Comparison of ENCODE assay signal across 11 mouse cellular contexts in genomic region chr15:98933004-98933671, GRCm38 (mm10). TPM values are rescaled to one million over a fixed set of nuclear protein-coding genes. Genes with fewer than 3 reads are reported as not detected.
A peak's percentile ranks its signal among the peaks of the same experiment; 100 is the strongest.
DNase-seq lines count a peak whose midpoint lies in the region; ATAC-seq and TF ChIP-seq lines count a peak whose summit lies in the region.
"Not testable (repeated sequence)": the region's sequence is repeated elsewhere in the genome, so short reads cannot be mapped to it uniquely, and the experiment has no call there.
"Had no signal": no experiment of that assay in that cellular context is flagged by ENCODE, and none has a peak within 500 bp of the region (broad histone marks: within the 10 kb centered on the region; RNA-seq: fewer than 3 reads in every experiment).

No protein-coding gene starts in this region.

- not testable (repeated sequence) for H3K27me3 ChIP-seq in forebrain, postnatal 0 days (ENCODE audit: insufficient read depth, low read length); hindbrain, embryonic 12.5 days; limb, embryonic 11.5 days (ENCODE audit: control insufficient read depth, insufficient read depth, low read length); lung, postnatal 0 days (replicated peaks; ENCODE audit: insufficient read depth, low read length)

- not testable (repeated sequence) for H3K4me1 ChIP-seq in bone marrow, adult 2 months (ENCODE audit: control insufficient read depth, insufficient read depth, low read length); forebrain, postnatal 0 days (ENCODE audit: insufficient read depth); lung, postnatal 0 days (ENCODE audit: insufficient read depth, low read depth, low read length)
- H3K4me1 ChIP-seq in hindbrain, embryonic 12.5 days = peaks cover 21% of the 10 kb centered on the region
- H3K4me1 ChIP-seq in limb, embryonic 11.5 days (ENCODE audit: control insufficient read depth, insufficient read depth, low read length) = peaks cover 11% of the 10 kb centered on the region

- peak overlapping the region; percentile 85 for H3K9ac ChIP-seq in forebrain, postnatal 0 days
- H3K9ac ChIP-seq in hindbrain, embryonic 12.5 days = peak overlapping the region; percentile 79
- H3K9ac ChIP-seq in limb, embryonic 11.5 days (ENCODE audit: low read length) = peak overlapping the region; percentile 71
- peak overlapping the region; percentile 76; the same call in 1 of the 2 replicates for H3K9ac ChIP-seq in lung, postnatal 0 days (replicated peaks; ENCODE audit: low read depth)

- DNase-seq in 3T3-L1 (ENCODE audit: low read depth, low spot score) = peak; percentile 47
- peak; percentile 49 for DNase-seq in embryo, embryonic 10.5 days (ENCODE audit: low spot score)
- not testable (repeated sequence) for DNase-seq in forebrain, postnatal 0 days; lung, postnatal 0 days (ENCODE audit: low spot score)
- DNase-seq in limb, embryonic 11.5 days (ENCODE audit: low spot score) = peak; percentile 34
- DNase-seq in retina, adult 2 months (ENCODE audit: low read depth, low spot score) = peak; percentile 69

- WGBS in bone marrow, adult 2 months = 4% methylated on average over 8 of the region's 9 CpGs
- WGBS in forebrain, postnatal 0 days = 2% methylated on average over 8 of the region's 9 CpGs
- WGBS in hindbrain, embryonic 12.5 days = 25% methylated on average over 8 of the region's 9 CpGs
- WGBS in limb, embryonic 11.5 days = 17% methylated on average over 8 of the region's 9 CpGs
- 2% methylated on average over 8 of the region's 9 CpGs for WGBS in lung, postnatal 0 days

- H3K4me3 ChIP-seq in bone marrow, adult 2 months (replicated peaks; ENCODE audit: control insufficient read depth, low read depth, low read length) = peak overlapping the region; percentile 97
- peak overlapping the region; percentile 79 for H3K4me3 ChIP-seq in forebrain, postnatal 0 days (ENCODE audit: low read depth, low read length)
- peak overlapping the region; percentile 67 for H3K4me3 ChIP-seq in hindbrain, embryonic 12.5 days
- peak overlapping the region; percentile 82 for H3K4me3 ChIP-seq in limb, embryonic 11.5 days (ENCODE audit: low read depth, low read length)
- peak overlapping the region; percentile 78 for H3K4me3 ChIP-seq in lung, postnatal 0 days (ENCODE audit: low read depth, low read length)

- H3K9me3 ChIP-seq in forebrain, postnatal 0 days (ENCODE audit: low read length); hindbrain, embryonic 12.5 days (replicated peaks); limb, embryonic 11.5 days (ENCODE audit: control insufficient read depth, low read length); lung, postnatal 0 days (ENCODE audit: low read length): not testable (repeated sequence)

- not testable (repeated sequence) for H3K36me3 ChIP-seq in forebrain, postnatal 0 days (ENCODE audit: insufficient read depth); hindbrain, embryonic 12.5 days; limb, embryonic 11.5 days (ENCODE audit: control insufficient read depth, insufficient read depth, low read length); lung, postnatal 0 days (ENCODE audit: insufficient read depth, low read length)

- H3K27ac ChIP-seq in bone marrow, adult 2 months (ENCODE audit: control insufficient read depth, insufficient read depth, low read depth, low read length, poor library complexity) = peak overlapping the region; percentile 86; the same call in 1 of the 2 replicates
- H3K27ac ChIP-seq in forebrain, postnatal 0 days (ENCODE audit: low read depth, low read length) = peak overlapping the region; percentile 98
- peak overlapping the region; percentile 96 for H3K27ac ChIP-seq in hindbrain, embryonic 12.5 days
- H3K27ac ChIP-seq in limb, embryonic 11.5 days (replicated peaks; ENCODE audit: low read depth, low read length) = peak overlapping the region; percentile 10; the same call in 1 of the 2 replicates
- peak overlapping the region; percentile 58; the same call in 1 of the 2 replicates for H3K27ac ChIP-seq in lung, postnatal 0 days (ENCODE audit: low read length)

- TF ChIP-seq EP300 in lung, postnatal 0 days (IDR thresholded peaks at IDR 0.05) = not testable (repeated sequence)

- TF ChIP-seq POLR2A in bone marrow, adult 2 months (IDR thresholded peaks at IDR 0.05; ENCODE audit: borderline replicate concordance, control insufficient read depth, low read depth, low read length) = not testable (repeated sequence)

- ATAC-seq in forebrain, postnatal 0 days; hindbrain, embryonic 12.5 days (ENCODE audit: low FRiP score); limb, embryonic 11.5 days (ENCODE audit: insufficient number of reproducible peaks, low FRiP score, low TSS enrichment, low read depth); lung, postnatal 0 days: not testable (repeated sequence)

- TF ChIP-seq CTCF in bone marrow, adult 2 months (IDR thresholded peaks at IDR 0.05; ENCODE audit: control insufficient read depth, insufficient read depth, low read length); forebrain, postnatal 0 days (IDR thresholded peaks at IDR 0.05; ENCODE audit: low read depth); lung, postnatal 0 days (IDR thresholded peaks at IDR 0.05): not testable (repeated sequence)

- peak overlapping the region; percentile 93 for H3K4me2 ChIP-seq in forebrain, postnatal 0 days (ENCODE audit: low read depth)
- H3K4me2 ChIP-seq in hindbrain, embryonic 12.5 days (replicated peaks) = peak overlapping the region; percentile 91
- peak overlapping the region; percentile 89 for H3K4me2 ChIP-seq in limb, embryonic 11.5 days (ENCODE audit: low read depth, severe bottlenecking)
- peak overlapping the region; percentile 66 for H3K4me2 ChIP-seq in lung, postnatal 0 days (replicated peaks; ENCODE audit: low read depth, low read length)

RNA-seq across cellular contexts. Expression of gene Tuba1b, which starts 1.2 kb away (rescaled TPM):
- polyA plus RNA-seq in bone marrow, adult 2 months (2011; ENCODE audit: insufficient read depth, insufficient read length, low replicate concordance, missing spikeins) = 812 and 942 TPM in 2 replicates
- total RNA-seq in forebrain, postnatal 0 days (2014; rRNA removed) = 1,927 and 1,958 TPM in 2 replicates
- 1,265 and 1,341 TPM in 2 replicates for polyA plus RNA-seq in forebrain, postnatal 0 days (2015; fragmentation: Nextera tagmentation; extraction: Ambion mirVana)
- polyA plus RNA-seq in hindbrain, embryonic 12.5 days (2016; fragmentation: Nextera tagmentation; extraction: Ambion mirVana) = 1,219 and 1,243 TPM in 2 replicates
- 2,238 and 2,358 TPM in 2 replicates for polyA plus RNA-seq in limb, embryonic 11.5 days (2014; fragmentation: Nextera tagmentation; extraction: Ambion mirVana)
- polyA plus RNA-seq in lung, postnatal 0 days (2015; fragmentation: Nextera tagmentation; extraction: Ambion mirVana) = 415 and 427 TPM in 2 replicates

RNA-seq across cellular contexts. Expression of gene Lmbr1l, which starts 15.1 kb away (rescaled TPM):
- 32.7 and 73.3 TPM in 2 replicates for polyA plus RNA-seq in bone marrow, adult 2 months (2011; ENCODE audit: insufficient read depth, insufficient read length, low replicate concordance, missing spikeins)
- total RNA-seq in forebrain, postnatal 0 days (2014; rRNA removed) = 44.1 and 59.3 TPM in 2 replicates
- polyA plus RNA-seq in forebrain, postnatal 0 days (2015; fragmentation: Nextera tagmentation; extraction: Ambion mirVana) = 20.1 and 22.4 TPM in 2 replicates
- polyA plus RNA-seq in hindbrain, embryonic 12.5 days (2016; fragmentation: Nextera tagmentation; extraction: Ambion mirVana) = 38.4 and 39.2 TPM in 2 replicates
- 5.5 and 6.2 TPM in 2 replicates for polyA plus RNA-seq in limb, embryonic 11.5 days (2014; fragmentation: Nextera tagmentation; extraction: Ambion mirVana)
- polyA plus RNA-seq in lung, postnatal 0 days (2015; fragmentation: Nextera tagmentation; extraction: Ambion mirVana) = 16.5 and 17.0 TPM in 2 replicates

RNA-seq across cellular contexts. Expression of gene Gm49450, which starts 20.2 kb away (rescaled TPM):
- polyA plus RNA-seq in bone marrow, adult 2 months (2011; ENCODE audit: insufficient read depth, insufficient read length, low replicate concordance, missing spikeins) = not detected in 2 replicates
- 1,610 and 2,499 TPM in 2 replicates for total RNA-seq in forebrain, postnatal 0 days (2014; rRNA removed)
- not detected in 2 replicates for polyA plus RNA-seq in forebrain, postnatal 0 days (2015; fragmentation: Nextera tagmentation; extraction: Ambion mirVana)
- polyA plus RNA-seq in hindbrain, embryonic 12.5 days (2016; fragmentation: Nextera tagmentation; extraction: Ambion mirVana) = not detected in 2 replicates
- not detected in 2 replicates for polyA plus RNA-seq in limb, embryonic 11.5 days (2014; fragmentation: Nextera tagmentation; extraction: Ambion mirVana)
- not detected in 2 replicates for polyA plus RNA-seq in lung, postnatal 0 days (2015; fragmentation: Nextera tagmentation; extraction: Ambion mirVana)
- total RNA-seq: adrenal gland, postnatal 14 days; heart, postnatal 14 days; layer of hippocampus, adult 8-10 months had no signal

RNA-seq across cellular contexts. Expression of gene Tuba1a, which starts 20.4 kb away (rescaled TPM):
- polyA plus RNA-seq in bone marrow, adult 2 months (2011; ENCODE audit: insufficient read depth, insufficient read length, low replicate concordance, missing spikeins) = 22.2 and 97.6 TPM in 2 replicates
- total RNA-seq in forebrain, postnatal 0 days (2014; rRNA removed) = 18,820 and 21,160 TPM in 2 replicates
- polyA plus RNA-seq in forebrain, postnatal 0 days (2015; fragmentation: Nextera tagmentation; extraction: Ambion mirVana) = 18,258 and 23,279 TPM in 2 replicates
- polyA plus RNA-seq in hindbrain, embryonic 12.5 days (2016; fragmentation: Nextera tagmentation; extraction: Ambion mirVana) = 9,547 and 9,692 TPM in 2 replicates
- polyA plus RNA-seq in limb, embryonic 11.5 days (2014; fragmentation: Nextera tagmentation; extraction: Ambion mirVana) = 1,453 and 1,516 TPM in 2 replicates
- polyA plus RNA-seq in lung, postnatal 0 days (2015; fragmentation: Nextera tagmentation; extraction: Ambion mirVana) = 881 and 945 TPM in 2 replicates

RNA-seq across cellular contexts. Expression of gene Dhh, which starts 34.8 kb away (rescaled TPM):
- 0.60 TPM in 1 of 2 replicates, not detected in the other for polyA plus RNA-seq in bone marrow, adult 2 months (2011; ENCODE audit: insufficient read depth, insufficient read length, low replicate concordance, missing spikeins)
- total RNA-seq in forebrain, postnatal 0 days (2014; rRNA removed) = 0.15 and 0.76 TPM in 2 replicates
- 0.25 and 0.58 TPM in 2 replicates for polyA plus RNA-seq in forebrain, postnatal 0 days (2015; fragmentation: Nextera tagmentation; extraction: Ambion mirVana)
- 0.84 and 1.1 TPM in 2 replicates for polyA plus RNA-seq in hindbrain, embryonic 12.5 days (2016; fragmentation: Nextera tagmentation; extraction: Ambion mirVana)
- polyA plus RNA-seq in limb, embryonic 11.5 days (2014; fragmentation: Nextera tagmentation; extraction: Ambion mirVana) = 0.15 and 0.23 TPM in 2 replicates
- polyA plus RNA-seq in lung, postnatal 0 days (2015; fragmentation: Nextera tagmentation; extraction: Ambion mirVana) = 5.1 and 6.6 TPM in 2 replicates

Comparison
In these comparisons a context has a peak if more than half of its experiments do, and no peak if none do; other contexts are left out.
1. H3K27ac ChIP-seq: peak in every context shown above with its lines; median percentile 98 in forebrain, postnatal 0 days; 96 in hindbrain, embryonic 12.5 days; 86 in bone marrow, adult 2 months; 58 in lung, postnatal 0 days; 10 in limb, embryonic 11.5 days.